Mouse (Mus musculus) forebrain, postnatal 0 days (tissue): Measurements from ENCODE around the gene Synpo2l. TPM values are rescaled to one million over a fixed set of nuclear protein-coding genes. Genes with fewer than 3 reads are reported as not detected.
A peak's percentile ranks its signal among the peaks of the same experiment; 100 is the strongest.
"Not testable (repeated sequence)": the region's sequence is repeated elsewhere in the genome, so short reads cannot be mapped to it uniquely, and the experiment has no call there.

Experiments
- ATAC-seq: fragments of 200-750 bp; cut with Nextera tagmentation; 2 replicates; pipeline ENCODE4 v1.8.0; 2017; ENCODE audit warnings: mild to moderate bottlenecking, moderate library complexity
- DNase-seq: peaks from one replicate; pipeline ENCODE4 v3.0.0-alpha.2; 2015
- H3K27ac ChIP-seq: fragments of 300-500 bp; sonication (generic); 2 replicates; pipeline ENCODE4 v1.5.1; 2014; ENCODE audit warnings: low read depth, mild to moderate bottlenecking, antibody characterized with exemption, low read length, moderate library complexity, mixed read lengths
- H3K27me3 ChIP-seq: fragments of 300-500 bp; sonication (generic); 2 replicates; pipeline ENCODE4 v1.6.1; 2014; ENCODE audit warnings: mild to moderate bottlenecking, low read length, mixed read lengths; ENCODE audit not compliant: insufficient read depth
- H3K36me3 ChIP-seq: fragments of 300-500 bp; sonication (generic); 2 replicates; pipeline ENCODE4 v1.6.1; 2014; ENCODE audit warnings: mild to moderate bottlenecking, moderate library complexity; ENCODE audit not compliant: insufficient read depth
- H3K4me1 ChIP-seq: fragments of 300-500 bp; sonication (generic); 2 replicates; pipeline ENCODE4 v1.6.1; 2014; ENCODE audit warnings: antibody characterized with exemption; ENCODE audit not compliant: insufficient read depth
- H3K4me2 ChIP-seq: fragments of 300-500 bp; sonication (generic); 2 replicates; pipeline ENCODE4 v1.6.1; 2014; ENCODE audit warnings: low read depth, mild to moderate bottlenecking, moderate library complexity
- H3K4me3 ChIP-seq: fragments of 300-500 bp; sonication (generic); 2 replicates; pipeline ENCODE4 v1.5.1; 2014; ENCODE audit warnings: low read depth, low read length, mixed read lengths
- H3K9ac ChIP-seq: fragments of 300-500 bp; sonication (generic); 2 replicates; pipeline ENCODE4 v1.6.1; 2014; ENCODE audit warnings: mild to moderate bottlenecking
- H3K9me3 ChIP-seq: fragments of 300-500 bp; sonication (generic); 2 replicates; pipeline ENCODE4 v1.6.1; 2016; ENCODE audit warnings: low read length
- CTCF ChIP-seq: sonication (generic); IDR thresholded peaks from 2 replicates; pipeline ENCODE4 v1.5.1; 2016; ENCODE audit warnings: antibody characterized with exemption, control low read depth, low read depth
- WGBS: fragments of 180-500 bp; shearing (Covaris S2); extraction: QIAGEN DNeasy Blood & Tissue Kit; methylation state at CpG from one replicate; pipeline ENCODE4 v1.1.7; 2014; 5-methylcytosine and 5-hydroxymethylcytosine counted together
- polyA plus RNA-seq: library from polyadenylated mRNA; unstranded; fragments of >200 nt; fragmentation: Nextera tagmentation; extraction: Ambion mirVana; gene quantifications from 2 replicates; pipeline ENCODE4 v1.2.1, GENCODE M21; 2015
- total RNA-seq: library from RNA; depleted of rRNA; stranded (reverse); fragments of >200 nt; gene quantifications from 2 replicates; pipeline ENCODE4 v1.2.3, GENCODE M21; 2014

The Synpo2l gene
- total and polyA plus RNA-seq, 2 experiments from 2014 or later, result 0.17 to 0.24 TPM

DNA sequence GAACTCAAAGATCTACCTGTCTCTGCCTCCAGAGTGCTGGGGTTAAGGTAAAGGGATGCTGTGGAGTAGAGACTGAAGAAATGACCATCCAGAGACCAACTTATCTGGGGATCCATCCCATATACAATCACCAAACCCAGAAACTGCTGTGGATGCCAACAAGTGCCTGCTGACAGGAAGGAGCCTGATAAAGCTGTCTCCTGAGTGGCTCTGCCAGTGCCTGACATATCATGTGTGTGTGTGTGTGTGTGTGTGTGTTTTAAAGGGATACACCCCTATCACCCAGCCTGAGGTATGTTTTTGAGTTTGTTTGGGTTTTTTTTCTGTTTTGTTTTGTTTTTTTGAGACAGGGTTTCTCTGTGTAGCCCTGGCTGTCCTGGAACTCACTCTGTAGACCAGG, 21.8 kb downstream of the Synpo2l start:
- ATAC-seq, result no peak
- Histone ChIP-seq H3K4me2 (no peak overlapping the region), H3K36me3 (no peaks in the 10 kb centered on the region), H3K4me1 (no peaks in the 10 kb centered on the region), H3K27ac (no peak overlapping the region), H3K9ac (no peak overlapping the region), H3K9me3 (no peaks in the 10 kb centered on the region), H3K4me3 (no peak overlapping the region), H3K27me3 (no peaks in the 10 kb centered on the region)
- DNase-seq, result no peak
- TF ChIP-seq CTCF, result no peak

DNA sequence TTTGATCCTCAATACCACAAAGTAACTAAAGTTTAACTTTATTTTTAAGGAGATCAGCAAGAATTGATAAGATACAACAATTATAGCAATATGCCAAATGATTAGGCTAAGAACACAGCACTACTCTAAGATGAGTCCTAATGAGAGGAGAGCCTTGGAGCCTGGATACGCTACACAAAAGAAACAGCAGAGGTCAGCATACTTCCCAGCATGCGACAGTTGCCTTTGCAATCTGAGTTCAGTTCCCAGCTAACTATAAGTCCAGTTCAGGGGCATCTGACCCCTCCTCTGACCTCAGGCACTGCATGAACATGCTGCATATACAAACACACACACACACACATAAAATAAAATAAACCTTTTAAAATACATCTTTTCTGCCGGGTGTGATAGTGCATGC, 22.6 kb downstream of the Synpo2l start:
- Histone ChIP-seq H3K27me3 (no peaks in the 10 kb centered on the region), H3K4me1 (no peaks in the 10 kb centered on the region), H3K4me2 (no peak overlapping the region), H3K36me3 (no peaks in the 10 kb centered on the region), H3K9me3 (no peaks in the 10 kb centered on the region), H3K27ac (no peak overlapping the region), H3K9ac (no peak overlapping the region), H3K4me3 (no peak overlapping the region)
- no peak for TF ChIP-seq CTCF
- ATAC-seq (no peak), DNase-seq (no peak)
- WGBS, result 41% methylated on average over 3 of the region's 3 CpGs

GRCm38 (mm10) chr14:20641438-20641875, 26.7 kb downstream of the Synpo2l start:
- DNase-seq (no peak), ATAC-seq (no peak)
- peak overlapping the region; percentile 57 for H3K4me2 ChIP-seq
- H3K9ac ChIP-seq, result peak overlapping the region; percentile 79
- H3K36me3 ChIP-seq, result no peaks in the 10 kb centered on the region
- no peaks in the 10 kb centered on the region for H3K9me3 ChIP-seq
- WGBS, result 11% methylated on average over 10 of the region's 10 CpGs
- no peaks in the 10 kb centered on the region for H3K4me1 ChIP-seq
- no peak for TF ChIP-seq CTCF
- H3K27me3 ChIP-seq, result no peaks in the 10 kb centered on the region
- H3K27ac ChIP-seq, result peak overlapping the region; percentile 92
- peak overlapping the region; percentile 83 for H3K4me3 ChIP-seq

DNA sequence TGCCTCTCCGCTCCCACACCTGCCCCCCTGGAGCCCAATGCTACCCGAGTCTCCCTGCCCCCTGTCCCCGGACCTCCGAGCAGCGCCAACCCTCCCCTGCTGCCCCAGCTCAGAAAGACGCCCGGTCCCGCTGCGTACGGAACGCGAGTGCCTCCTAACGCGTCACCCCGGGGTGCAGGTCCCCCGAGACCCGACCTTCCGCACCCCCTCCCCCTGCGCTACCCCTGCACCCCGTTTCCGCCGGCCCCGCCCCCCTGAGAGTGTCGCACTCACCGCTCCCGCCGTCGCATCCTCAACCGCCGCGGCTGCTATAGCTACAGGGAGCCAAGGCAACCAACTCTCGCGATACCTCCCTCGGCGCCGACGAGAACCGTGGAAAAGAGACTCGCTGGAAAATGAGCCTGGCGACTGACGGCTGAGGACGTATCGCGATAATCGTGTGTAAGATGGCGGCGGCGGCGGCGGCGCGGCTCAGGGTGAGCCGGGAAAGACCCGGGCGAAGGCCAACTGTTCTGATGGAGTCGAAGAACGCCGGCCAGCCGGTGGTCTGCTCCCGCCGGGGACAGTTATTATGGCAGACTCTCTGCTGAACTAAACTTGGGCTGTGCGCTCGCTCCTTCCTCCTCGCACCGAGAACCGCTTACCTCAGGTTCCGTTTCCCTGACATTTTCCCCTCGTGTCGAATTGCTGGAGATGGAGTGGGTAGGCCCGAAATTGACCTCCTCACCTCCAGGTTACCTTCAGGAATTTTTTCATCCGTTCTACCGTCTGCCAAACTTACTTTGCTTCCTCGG, 27.3 kb downstream of the Synpo2l start, which contains the start of gene Usp54:
Usp54 (minus strand) TSS at position 420 of the 794 bp plus-strand sequence.
- peak within 1 kb of the TSS; percentile 86 for H3K4me2 ChIP-seq
- peak within 1 kb of the TSS; percentile 83 for H3K4me3 ChIP-seq
- H3K9ac ChIP-seq, result peak within 1 kb of the TSS; percentile 79
- H3K27ac ChIP-seq, result peak within 1 kb of the TSS; percentile 92
- peak; percentile 99 for ATAC-seq
- no peaks in the 10 kb centered on the region for H3K9me3 ChIP-seq
- WGBS, result 2% methylated on average over 72 of the region's 73 CpGs
- DNase-seq, result peak; percentile 99
- no peaks in the 10 kb centered on the region for H3K4me1 ChIP-seq
- no peaks in the 10 kb centered on the region for H3K36me3 ChIP-seq
- H3K27me3 ChIP-seq, result no peaks in the 10 kb centered on the region
- no peak for TF ChIP-seq CTCF

- ATAC-seq (peak; percentile 46), DNase-seq (peak; percentile 24)
- peak overlapping the region; percentile 83 for H3K4me3 ChIP-seq
- H3K27me3 ChIP-seq, result no peaks in the 10 kb centered on the region
- TF ChIP-seq CTCF, result no peak
- peak overlapping the region; percentile 79 for H3K9ac ChIP-seq
- H3K4me2 ChIP-seq, result peak overlapping the region; percentile 86
- peak overlapping the region; percentile 92 for H3K27ac ChIP-seq
- H3K4me1 ChIP-seq, result no peaks in the 10 kb centered on the region
- no peaks in the 10 kb centered on the region for H3K9me3 ChIP-seq
- H3K36me3 ChIP-seq, result no peaks in the 10 kb centered on the region
- 2% methylated on average over 16 of the region's 16 CpGs for WGBS
Measured at GRCm38 (mm10) chr14:20639918-20640619, 28.1 kb downstream of the Synpo2l start.

GRCm38 (mm10) chr14:20638702-20639101, 29.5 kb downstream of the Synpo2l start:
- Histone ChIP-seq H3K4me1 (no peaks in the 10 kb centered on the region), H3K9me3 (no peaks in the 10 kb centered on the region), H3K27me3 (no peaks in the 10 kb centered on the region), H3K4me3 (no peak overlapping the region), H3K27ac (no peak overlapping the region), H3K9ac (no peak overlapping the region), H3K36me3 (no peaks in the 10 kb centered on the region), H3K4me2 (no peak overlapping the region)
- no peak for TF ChIP-seq CTCF
- DNase-seq, result no peak
- no peak for ATAC-seq
- WGBS, result 89% methylated on average over 6 of the region's 6 CpGs

DNA sequence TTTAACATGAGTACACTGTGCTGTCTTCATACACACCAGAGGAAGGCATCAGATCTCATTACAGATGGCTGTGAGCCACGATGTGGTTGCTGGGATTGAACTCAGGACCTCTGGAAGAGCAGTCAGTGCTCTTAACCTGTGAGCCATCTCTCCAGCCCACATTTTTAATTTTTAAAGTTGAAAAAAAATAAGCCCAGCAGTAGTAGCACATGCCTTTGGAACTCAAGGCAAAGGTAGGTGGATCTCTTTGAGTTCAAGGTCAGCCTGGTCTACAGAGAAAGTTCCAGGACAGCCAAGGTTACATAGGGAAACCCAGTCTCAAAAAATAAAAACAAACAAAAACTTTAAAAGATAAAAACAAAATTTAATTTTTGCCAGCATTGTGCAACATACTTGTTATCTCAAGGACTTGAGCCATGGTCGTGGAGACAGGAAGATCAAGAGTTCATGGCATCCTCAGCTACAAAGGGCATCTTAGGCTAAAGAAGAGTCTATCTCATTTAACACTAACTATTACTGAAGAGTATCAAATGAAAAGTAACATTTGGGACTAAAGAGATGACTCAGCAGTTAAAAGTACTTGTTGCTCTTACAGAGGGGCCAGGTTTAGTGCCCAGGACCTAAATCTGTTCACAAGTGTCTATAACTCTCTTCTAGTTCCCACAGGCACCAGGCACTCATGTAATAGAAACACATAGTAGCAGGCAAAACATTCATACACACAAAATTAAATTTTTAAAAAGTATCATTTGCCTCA, 30.2 kb downstream of the Synpo2l start:
- WGBS, result 87% methylated on average over 2 of the region's 2 CpGs
- ATAC-seq, result no peak
- TF ChIP-seq CTCF, result no peak

DNA sequence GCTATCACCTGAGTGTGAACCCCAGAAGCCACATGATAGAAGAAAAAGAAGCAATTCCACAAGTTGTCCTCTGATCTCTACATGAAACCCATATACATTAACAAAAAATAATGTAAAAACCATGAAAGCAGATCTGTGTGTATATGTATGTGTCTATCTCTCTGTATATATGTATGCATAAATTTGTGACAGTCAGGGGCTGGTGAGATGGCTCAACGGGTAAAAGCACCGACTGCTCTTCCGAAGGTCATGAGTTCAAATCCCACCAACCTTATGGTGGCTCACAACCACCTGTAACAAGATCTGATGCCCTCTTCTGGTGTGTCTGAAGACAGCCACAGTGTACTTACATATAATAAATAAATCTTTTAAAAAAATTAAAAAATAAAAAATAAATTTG, 31.2 kb downstream of the Synpo2l start:
- not testable (repeated sequence) for H3K9ac ChIP-seq, DNase-seq, H3K4me2 ChIP-seq, H3K27ac ChIP-seq, H3K4me3 ChIP-seq, ATAC-seq, H3K27me3 ChIP-seq, H3K9me3 ChIP-seq, H3K36me3 ChIP-seq, H3K4me1 ChIP-seq
- WGBS, result 97% methylated on average over 3 of the region's 3 CpGs

More for the DNA sequence above, 30.2 kb downstream of the Synpo2l start:
- Histone ChIP-seq H3K4me2 (no peak overlapping the region), H3K36me3 (no peaks in the 10 kb centered on the region), H3K4me3 (no peak overlapping the region), H3K4me1 (no peaks in the 10 kb centered on the region), H3K9ac (no peak overlapping the region), H3K9me3 (no peaks in the 10 kb centered on the region), H3K27me3 (no peaks in the 10 kb centered on the region), H3K27ac (no peak overlapping the region)
- DNase-seq, result no peak
